Mouse (Mus musculus) midbrain, embryonic 11.5 days (tissue): ENCODE results near the gene Shq1. TPM values are rescaled to one million over a fixed set of nuclear protein-coding genes. Genes with fewer than 3 reads are reported as not detected.
A peak's percentile ranks its signal among the peaks of the same experiment; 100 is the strongest.

Experiments used
- ATAC-seq: fragments of 200-750 bp; cut with Nextera tagmentation; 2 replicates; pipeline ENCODE4 v1.8.0; 2017; ENCODE audit warnings: moderate TSS enrichment, moderate library complexity; ENCODE audit not compliant: low FRiP score
- DNase-seq: peaks from one replicate; pipeline ENCODE4 v3.0.0; 2015; ENCODE audit warnings: low spot score; ENCODE audit errors: missing footprints
- H3K27ac ChIP-seq: fragments of 300-500 bp; sonication (generic); 2 replicates; pipeline ENCODE4 v1.5.1; 2014; ENCODE audit warnings: low read depth, low read length
- H3K27me3 ChIP-seq: fragments of 300-500 bp; sonication (generic); 2 replicates; pipeline ENCODE4 v1.6.1; 2014; ENCODE audit warnings: mild to moderate bottlenecking, low read length, moderate library complexity, mixed read lengths; ENCODE audit not compliant: control insufficient read depth, insufficient read depth
- H3K36me3 ChIP-seq: fragments of 300-500 bp; sonication (generic); 2 replicates; pipeline ENCODE4 v1.6.1; 2014; ENCODE audit warnings: mild to moderate bottlenecking, low read length, moderate library complexity, mixed read lengths; ENCODE audit not compliant: control insufficient read depth, insufficient read depth
- H3K4me1 ChIP-seq: fragments of 300-500 bp; sonication (generic); 2 replicates; pipeline ENCODE4 v1.6.1; 2014; ENCODE audit warnings: low read length; ENCODE audit not compliant: control insufficient read depth, insufficient read depth
- H3K4me2 ChIP-seq: fragments of 300-500 bp; sonication (generic); 2 replicates; pipeline ENCODE4 v1.6.1; 2014; ENCODE audit warnings: mild to moderate bottlenecking, moderate library complexity
- H3K4me3 ChIP-seq: fragments of 300-500 bp; sonication (generic); 2 replicates; pipeline ENCODE4 v1.5.1; 2014; ENCODE audit warnings: low read depth, low read length
- H3K9ac ChIP-seq: fragments of 300-500 bp; sonication (generic); 2 replicates; pipeline ENCODE4 v1.6.1; 2014; ENCODE audit warnings: low read length
- H3K9me3 ChIP-seq: fragments of 300-500 bp; sonication (generic); 2 replicates; pipeline ENCODE4 v1.6.1; 2016; ENCODE audit warnings: low read length; ENCODE audit not compliant: control insufficient read depth
- WGBS: fragments of 180-500 bp; shearing (Covaris S2); extraction: QIAGEN DNeasy Blood & Tissue Kit; methylation state at CpG from one replicate; pipeline ENCODE4 v1.1.7; 2014; 5-methylcytosine and 5-hydroxymethylcytosine counted together
- polyA plus RNA-seq: library from polyadenylated mRNA; unstranded; fragments of >200 nt; fragmentation: Nextera tagmentation; extraction: Ambion mirVana; gene quantifications from 2 replicates; pipeline ENCODE4 v1.2.1, GENCODE M21; 2014

Shq1 gene
- polyA plus RNA-seq, 1 experiment from 2014 or later, result 18.9 TPM

DNA sequence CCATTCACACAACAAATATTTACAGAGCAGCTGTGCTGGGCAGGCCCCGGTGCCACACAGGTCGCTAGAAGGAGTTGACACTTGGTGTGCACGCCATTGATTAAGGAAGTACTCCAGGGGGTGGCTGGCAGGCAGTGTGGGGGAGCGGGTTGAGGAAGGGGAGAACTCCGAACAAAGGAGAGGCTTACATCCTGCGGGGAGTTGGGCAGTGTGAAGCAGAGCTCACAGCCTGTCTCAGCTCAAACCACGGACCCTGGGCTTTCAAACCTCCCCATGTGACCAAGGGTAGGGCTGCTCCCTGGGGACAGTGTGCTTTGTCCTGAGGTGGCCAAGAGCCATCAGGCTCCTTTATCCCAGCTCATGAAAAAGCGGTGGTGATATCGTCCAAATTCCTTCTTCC is 144.9 kb downstream of the Shq1 start:
- no peaks in the 10 kb centered on the region for H3K27me3 ChIP-seq
- no peak overlapping the region for H3K27ac ChIP-seq
- no peak overlapping the region for H3K4me3 ChIP-seq
- no peak overlapping the region for H3K9ac ChIP-seq
- peak; percentile 47; the same call in 1 of the 2 replicates for ATAC-seq
- WGBS, result 3% methylated on average over 9 of the region's 9 CpGs
- peaks cover 12% of the 10 kb centered on the region for H3K4me1 ChIP-seq
- no peaks in the 10 kb centered on the region for H3K9me3 ChIP-seq
- H3K4me2 ChIP-seq, result peak overlapping the region; percentile 15; the same call in 1 of the 2 replicates
- no peaks in the 10 kb centered on the region for H3K36me3 ChIP-seq
- DNase-seq, result peak; percentile 88

DNA sequence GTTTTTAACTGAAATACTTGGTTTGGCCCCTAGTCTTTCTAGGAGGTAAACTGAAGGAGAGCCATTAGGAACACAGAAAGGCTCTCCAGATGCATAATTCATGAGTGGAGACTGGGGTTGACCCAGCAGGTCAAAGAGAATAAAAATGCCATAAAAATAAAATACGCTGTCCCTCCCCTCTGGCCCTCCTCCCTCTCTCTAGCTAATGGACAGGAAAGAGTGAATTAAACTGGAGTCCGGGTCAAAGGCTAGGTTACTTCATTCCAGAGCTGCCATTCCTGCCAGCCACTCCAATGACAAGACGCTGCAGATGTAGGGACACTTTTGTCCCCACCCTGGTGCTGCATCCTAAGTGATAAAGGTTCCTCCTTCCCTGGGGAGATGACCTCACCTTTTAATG is 145.5 kb downstream of the Shq1 start:
- Histone ChIP-seq H3K9me3 (no peaks in the 10 kb centered on the region), H3K4me2 (no peak overlapping the region), H3K4me3 (no peak overlapping the region), H3K9ac (no peak overlapping the region), H3K27ac (no peak overlapping the region), H3K36me3 (no peaks in the 10 kb centered on the region), H3K4me1 (peaks cover 12% of the 10 kb centered on the region), H3K27me3 (no peaks in the 10 kb centered on the region)
- ATAC-seq (no peak), DNase-seq (no peak)
- 18% methylated on average over 3 of the region's 3 CpGs for WGBS

DNA sequence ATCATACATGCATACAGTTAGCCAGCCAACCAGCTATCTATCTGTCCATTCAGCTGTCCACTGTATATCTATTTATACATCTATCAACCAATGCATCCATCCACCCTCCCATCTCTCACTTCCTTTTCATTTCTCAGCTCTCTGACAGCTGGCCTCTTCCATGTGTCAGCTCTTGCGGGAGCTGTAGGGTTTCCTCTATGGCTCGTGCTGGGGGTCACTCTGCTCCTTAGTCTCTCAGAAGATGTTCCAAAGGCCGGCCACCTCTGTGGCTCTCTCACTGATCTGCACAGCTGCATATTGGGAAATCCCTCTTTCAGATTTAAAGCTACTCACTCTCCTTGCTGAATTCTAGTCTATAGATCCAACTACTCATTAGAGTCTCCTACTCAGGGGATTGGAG is 148.5 kb downstream of the Shq1 start:
- DNase-seq, result no peak
- Histone ChIP-seq H3K4me2 (no peak overlapping the region), H3K36me3 (no peaks in the 10 kb centered on the region), H3K27me3 (no peaks in the 10 kb centered on the region), H3K4me1 (peaks cover 12% of the 10 kb centered on the region), H3K9ac (no peak overlapping the region), H3K4me3 (no peak overlapping the region), H3K9me3 (no peaks in the 10 kb centered on the region), H3K27ac (no peak overlapping the region)
- WGBS, result 70% methylated on average over 3 of the region's 3 CpGs
- no peak for ATAC-seq

DNA sequence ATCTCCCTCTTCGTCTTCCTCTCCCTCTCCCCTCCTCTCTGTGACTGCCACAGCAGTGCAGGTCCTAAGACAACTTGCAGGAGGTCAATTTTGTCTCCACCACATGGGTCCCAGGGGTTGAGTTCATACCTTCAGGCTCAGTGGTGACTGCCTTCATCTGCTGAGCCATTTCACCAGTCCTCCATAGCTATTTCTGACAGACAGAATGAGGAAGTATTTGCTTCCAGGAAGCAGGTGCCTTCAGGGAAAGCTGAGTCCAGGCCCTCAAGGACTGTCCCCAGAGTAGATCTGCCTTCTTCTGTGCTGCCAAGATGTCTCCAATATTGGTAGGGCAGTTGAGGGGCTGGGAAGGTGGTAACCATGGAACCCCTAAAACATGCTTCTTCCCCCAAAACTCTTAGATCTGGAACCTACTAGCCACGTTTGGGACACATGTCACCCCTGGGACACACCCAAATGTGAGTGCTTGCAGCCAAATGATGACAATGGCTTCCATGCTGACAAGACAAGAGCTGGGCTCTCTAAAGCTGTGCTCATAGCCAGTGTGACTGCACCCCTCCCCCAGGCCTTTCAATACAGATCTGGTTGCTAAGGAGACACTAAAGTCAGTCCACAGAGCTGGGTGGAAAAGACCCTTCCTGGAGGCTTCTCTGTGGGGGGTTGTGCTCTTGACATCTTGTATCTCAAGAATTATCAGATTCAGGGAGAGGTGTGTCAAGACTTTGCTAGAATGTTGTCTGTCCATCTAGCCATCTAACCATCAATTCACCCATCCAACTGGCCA is 149.2 kb downstream of the Shq1 start:
- 57% methylated on average over 2 of the region's 2 CpGs for WGBS
- H3K4me2 ChIP-seq, result no peak overlapping the region
- H3K27me3 ChIP-seq, result no peaks in the 10 kb centered on the region
- H3K9ac ChIP-seq, result no peak overlapping the region
- peaks cover 12% of the 10 kb centered on the region for H3K4me1 ChIP-seq
- H3K36me3 ChIP-seq, result no peaks in the 10 kb centered on the region
- no peak overlapping the region for H3K27ac ChIP-seq
- ATAC-seq, result no peak
- H3K9me3 ChIP-seq, result no peaks in the 10 kb centered on the region
- DNase-seq, result no peak
- no peak overlapping the region for H3K4me3 ChIP-seq

DNA sequence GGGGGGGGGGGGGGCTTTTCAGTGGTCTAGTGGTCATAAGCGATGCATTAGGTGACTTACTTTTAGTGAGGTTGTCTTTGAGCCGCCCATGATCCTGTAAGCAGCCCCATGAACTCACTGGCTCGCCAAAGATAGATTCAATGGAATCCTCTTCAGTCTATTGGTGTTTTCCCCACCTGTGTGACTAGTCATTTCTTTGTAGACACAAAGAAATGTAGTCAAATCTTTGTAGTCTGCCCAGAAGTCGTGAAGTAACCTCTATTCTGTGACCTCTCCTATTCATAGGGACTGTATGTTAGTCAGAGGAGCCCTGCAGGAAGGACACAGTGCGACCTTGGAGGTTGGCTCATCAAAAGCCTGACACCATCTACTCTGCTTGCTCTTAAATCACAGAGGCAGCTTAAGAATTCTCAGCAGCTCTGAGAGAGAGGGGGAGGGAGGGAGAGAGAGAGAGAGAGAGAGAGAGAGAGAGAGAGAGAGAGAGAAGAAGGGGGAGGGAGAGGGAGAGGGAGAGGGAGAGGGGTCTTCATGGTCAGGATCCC is 150.3 kb downstream of the Shq1 start:
- Histone ChIP-seq H3K4me2 (no peak overlapping the region), H3K9me3 (no peaks in the 10 kb centered on the region), H3K4me3 (no peak overlapping the region), H3K9ac (no peak overlapping the region), H3K27ac (no peak overlapping the region), H3K36me3 (no peaks in the 10 kb centered on the region), H3K27me3 (no peaks in the 10 kb centered on the region), H3K4me1 (peaks cover 6% of the 10 kb centered on the region)
- 77% methylated on average over 5 of the region's 5 CpGs for WGBS
- ATAC-seq (no peak), DNase-seq (no peak)

DNA sequence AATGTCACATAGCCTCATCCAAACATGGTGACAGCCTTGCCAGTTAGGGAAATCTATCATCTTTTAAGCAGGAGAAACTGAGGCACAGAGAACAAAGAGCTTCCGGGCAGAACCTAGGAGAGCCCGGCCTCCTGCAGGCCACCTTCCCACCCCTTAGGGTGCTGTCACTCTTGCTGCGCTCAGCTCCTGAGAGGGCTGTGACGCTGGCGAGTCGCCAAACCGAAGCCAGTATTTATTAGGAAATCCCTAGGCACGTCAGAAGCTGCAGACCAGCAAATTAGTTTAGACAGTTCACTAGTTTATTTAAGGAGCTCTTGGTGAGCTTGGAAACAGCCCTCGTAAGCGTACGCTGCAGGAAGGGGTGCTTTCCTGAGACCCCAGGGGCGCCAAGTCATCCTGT is 151.1 kb downstream of the Shq1 start:
- ATAC-seq (no peak), DNase-seq (no peak)
- 65% methylated on average over 12 of the region's 12 CpGs for WGBS
- no peaks in the 10 kb centered on the region for H3K9me3 ChIP-seq
- no peak overlapping the region for H3K27ac ChIP-seq
- no peaks in the 10 kb centered on the region for H3K36me3 ChIP-seq
- no peaks in the 10 kb centered on the region for H3K27me3 ChIP-seq
- no peak overlapping the region for H3K9ac ChIP-seq
- H3K4me3 ChIP-seq, result no peak overlapping the region
- H3K4me1 ChIP-seq, result peaks cover 4% of the 10 kb centered on the region
- no peak overlapping the region for H3K4me2 ChIP-seq

Other genes with a start within 250 kb of the Shq1 start
- 3.3 and 3.8 TPM in 2 replicates for gene Gxylt2, start 33.6 kb upstream of the Shq1 start, polyA plus RNA-seq
- gene Ppp4r2, start 162.5 kb upstream of the Shq1 start, polyA plus RNA-seq, result 40.0 TPM in 2 replicates